Mouse (Mus musculus): ENCODE measurements around the gene Sall2.
A peak's percentile ranks its signal among the peaks of the same experiment; 100 is the strongest.
"Not testable (repeated sequence)": the region's sequence is repeated elsewhere in the genome, so short reads cannot be mapped to it uniquely, and the experiment has no call there.

The Sall2 gene

GRCm38 (mm10) chr14:52327910-52328812 lies at the start of gene Sall2:
Gene Sall2 (minus strand): TSS chr14:52328762.
- no peak for DNase-seq

- no peak for DNase-seq
Measured at GRCm38 (mm10) chr14:52368741-52369140, 40.2 kb upstream of the Sall2 start.

- DNase-seq: no peak
Measured at GRCm38 (mm10) chr14:52356308-52356707, 27.7 kb upstream of the Sall2 start, which contains the start of gene Olfr1513. Gene Olfr1513 (minus strand): TSS chr14:52356408.

GRCm38 (mm10) chr14:52339512-52339852 lies 10.9 kb upstream of the Sall2 start:
- DNase-seq: no peak

GRCm38 (mm10) chr14:52338751-52339511 lies 10.4 kb upstream of the Sall2 start:
- peak; percentile 77 for DNase-seq

GRCm38 (mm10) chr14:52332171-52332570 lies 3.6 kb upstream of the Sall2 start:
- DNase-seq: no peak

- DNase-seq: no peak
Measured at GRCm38 (mm10) chr14:52331069-52331750, 2.6 kb upstream of the Sall2 start.

- no peak for DNase-seq
Measured at GRCm38 (mm10) chr14:52327375-52327901, 1.1 kb downstream of the Sall2 start.

- no peak for DNase-seq
Measured at GRCm38 (mm10) chr14:52325890-52326289, 2.7 kb downstream of the Sall2 start.

- no peak for DNase-seq
Measured at GRCm38 (mm10) chr14:52319361-52319760, 9.2 kb downstream of the Sall2 start.

GRCm38 (mm10) chr14:52316441-52317225 lies 11.9 kb downstream of the Sall2 start:
- DNase-seq: peak; percentile 43 to 59

GRCm38 (mm10) chr14:52315792-52316440 lies 12.6 kb downstream of the Sall2 start:
- peak; percentile 81 to 83 for DNase-seq

- DNase-seq: peak in 1 of 2 experiments; percentile 25
Measured at GRCm38 (mm10) chr14:52315283-52315780, 13.2 kb downstream of the Sall2 start.

GRCm38 (mm10) chr14:52314808-52315150 lies 13.8 kb downstream of the Sall2 start:
- DNase-seq: peak; percentile 23 to 38

GRCm38 (mm10) chr14:52313931-52314807 lies 14.4 kb downstream of the Sall2 start:
- no peak for DNase-seq

- DNase-seq: no peak
Measured at GRCm38 (mm10) chr14:52310906-52311305, 17.7 kb downstream of the Sall2 start.

- not testable (repeated sequence) for DNase-seq
Measured at GRCm38 (mm10) chr14:52310343-52310742, 18.2 kb downstream of the Sall2 start.

GRCm38 (mm10) chr14:52306100-52306499 lies 22.5 kb downstream of the Sall2 start:
- no peak for DNase-seq

GRCm38 (mm10) chr14:52304644-52305271 lies 23.8 kb downstream of the Sall2 start, which contains the start of gene Mettl3:
Gene Mettl3 (minus strand): TSS chr14:52305128.
- peak; percentile 88 to 91 for DNase-seq

- not testable (repeated sequence) for DNase-seq
Measured at GRCm38 (mm10) chr14:52303517-52303916, 25.0 kb downstream of the Sall2 start.

Data from cerebellum, adult 18-20 months (tissue).